Mouse (Mus musculus) liver, embryonic 13.5 days (tissue): ENCODE measurements around the gene Ado. TPM values are rescaled to one million over a fixed set of nuclear protein-coding genes. Genes with fewer than 3 reads are reported as not detected.

ENCODE experiments used
- ATAC-seq: fragments of 200-750 bp; cut with Nextera tagmentation; 2 replicates; pipeline ENCODE4 v1.8.0; 2017; ENCODE audit warnings: low read depth, mild to moderate bottlenecking, moderate number of reproducible peaks, moderate library complexity
- DNase-seq: peaks from one replicate; pipeline ENCODE4 v3.0.0; 2022
- H3K27ac ChIP-seq: fragments of 300-500 bp; sonication (generic); 2 replicates; pipeline ENCODE4 v1.5.1; 2015; ENCODE audit warnings: moderate library complexity, mild to moderate bottlenecking, inconsistent platforms
- H3K27me3 ChIP-seq: fragments of 300-500 bp; sonication (generic); 2 replicates; pipeline ENCODE4 v1.6.1; 2015; ENCODE audit warnings: mild to moderate bottlenecking, inconsistent platforms
- H3K36me3 ChIP-seq: fragments of 300-500 bp; sonication (generic); 2 replicates; pipeline ENCODE4 v1.6.1; 2015; ENCODE audit warnings: mild to moderate bottlenecking, inconsistent platforms
- H3K4me1 ChIP-seq: fragments of 300-500 bp; sonication (generic); replicated peaks from 2 replicates; pipeline ENCODE4 v1.6.1; 2015; ENCODE audit warnings: inconsistent platforms
- H3K4me2 ChIP-seq: fragments of 300-500 bp; sonication (generic); 2 replicates; pipeline ENCODE4 v1.6.1; 2015; ENCODE audit warnings: inconsistent platforms, mild to moderate bottlenecking, moderate library complexity
- H3K4me3 ChIP-seq: fragments of 300-500 bp; sonication (generic); replicated peaks from 2 replicates; pipeline ENCODE4 v1.5.1; 2015; ENCODE audit warnings: mild to moderate bottlenecking, inconsistent platforms
- H3K9ac ChIP-seq: fragments of 300-500 bp; sonication (generic); 2 replicates; pipeline ENCODE4 v1.6.1; 2015; ENCODE audit warnings: mild to moderate bottlenecking, inconsistent platforms
- H3K9me3 ChIP-seq: fragments of 300-500 bp; sonication (generic); replicated peaks from 2 replicates; pipeline ENCODE4 v1.6.1; 2016; ENCODE audit warnings: inconsistent platforms
- WGBS: fragments of 180-500 bp; shearing (Covaris S2); methylation state at CpG from one replicate; pipeline ENCODE4 v1.1.7; 2015; ENCODE audit not compliant: insufficient replicate concordance; 5-methylcytosine and 5-hydroxymethylcytosine counted together
- polyA plus RNA-seq: library from polyadenylated mRNA; unstranded; fragments of >200 nt; fragmentation: Nextera tagmentation; extraction: Ambion mirVana; gene quantifications from 2 replicates; pipeline ENCODE4 v1.2.1, GENCODE M21; 2015

The Ado gene
- polyA plus RNA-seq, 1 experiment from 2014 or later: 15.9 TPM

- H3K4me2 ChIP-seq: no peak overlapping the region
- ATAC-seq: no peak
- 78% methylated on average over 15 of the region's 15 CpGs for WGBS
- no peak overlapping the region for H3K4me3 ChIP-seq
- no peak overlapping the region for H3K27ac ChIP-seq
- no peak overlapping the region for H3K9ac ChIP-seq
- no peaks in the 10 kb centered on the region for H3K9me3 ChIP-seq
- no peaks in the 10 kb centered on the region for H3K4me1 ChIP-seq
- no peaks in the 10 kb centered on the region for H3K36me3 ChIP-seq
- H3K27me3 ChIP-seq: no peaks in the 10 kb centered on the region
- DNase-seq: no peak
Measured at GRCm38 (mm10) chr10:67497144-67497892, 51.4 kb downstream of the Ado start.

Other genes starting within 250 kb of the Ado start
- gene Egr2, start 13.5 kb downstream of the Ado start, polyA plus RNA-seq: 0.12 and 0.22 TPM in 2 replicates